Mouse (Mus musculus) erythroblast, embryonic 14.5 days (primary cell): Measurements from ENCODE around the gene Mthfd1l.

Experiments used
- GATA1 ChIP-seq: IDR thresholded peaks from 2 replicates; pipeline ENCODE4 v1.6.1; 2012; ENCODE audit warnings: low read length, inconsistent platforms, mixed read lengths
- TAL1 ChIP-seq: IDR thresholded peaks from 3 replicates; pipeline ENCODE4 v1.6.1; 2012; ENCODE audit warnings: low read length, inconsistent platforms, mixed read lengths

GRCm38 (mm10) chr10:4125232-4125631 is 152.3 kb downstream of the Mthfd1l start:
- TF ChIP-seq TAL1 (no peak), GATA1 (no peak)
